Mouse (Mus musculus) heart, embryonic 14.5 days (tissue): Measurements from ENCODE around the gene Vps26b. TPM values are rescaled to one million over a fixed set of nuclear protein-coding genes. Genes with fewer than 3 reads are reported as not detected.
A peak's percentile ranks its signal among the peaks of the same experiment; 100 is the strongest.

Source experiments
- ATAC-seq: fragments of 200-750 bp; cut with Nextera tagmentation; 2 replicates; pipeline ENCODE4 v1.8.0; 2017; ENCODE audit warnings: low read depth, moderate TSS enrichment; ENCODE audit not compliant: insufficient number of reproducible peaks, insufficient read depth, low FRiP score
- H3K27ac ChIP-seq, 2 experiments: fragments of 200-500 bp in 1 of 2; fragments of 300-500 bp in 1 of 2; sonication (generic) in 1 of 2; replicated peaks in 1 of 2; 2 replicates each; pipeline ENCODE4 v1.5.1; 2012 to 2014; ENCODE audit warnings: low read depth in 2 of 2, low read length in 2 of 2, control low read depth in 1 of 2, mild to moderate bottlenecking in 1 of 2, mixed read lengths in 1 of 2; ENCODE audit not compliant: control insufficient read depth in 1 of 2, insufficient read depth in 1 of 2
- H3K27me3 ChIP-seq: fragments of 300-500 bp; sonication (generic); 2 replicates; pipeline ENCODE4 v1.6.1; 2014; ENCODE audit warnings: mild to moderate bottlenecking, low read length, control low read depth; ENCODE audit not compliant: control insufficient read depth, insufficient read depth
- H3K36me3 ChIP-seq: fragments of 300-500 bp; sonication (generic); 2 replicates; pipeline ENCODE4 v1.6.1; 2014; ENCODE audit warnings: mild to moderate bottlenecking, control low read depth, low read length, mixed read lengths; ENCODE audit not compliant: control insufficient read depth, insufficient read depth
- H3K4me1 ChIP-seq, 2 experiments: fragments of 200-500 bp in 1 of 2; fragments of 300-500 bp in 1 of 2; sonication (generic) in 1 of 2; 2 replicates each; pipeline ENCODE4 v1.6.1; 2012 to 2014; ENCODE audit warnings: low read length in 2 of 2, control low read depth in 1 of 2, mixed read lengths in 1 of 2; ENCODE audit not compliant: control insufficient read depth in 2 of 2, insufficient read depth in 2 of 2
- H3K4me2 ChIP-seq: fragments of 300-500 bp; sonication (generic); 2 replicates; pipeline ENCODE4 v1.6.1; 2014; ENCODE audit warnings: mild to moderate bottlenecking, low read length
- H3K4me3 ChIP-seq, 2 experiments: fragments of 200-500 bp in 1 of 2; fragments of 300-500 bp in 1 of 2; sonication (generic) in 1 of 2; 2 replicates each; pipeline ENCODE4 v1.5.1; 2012 to 2014; ENCODE audit warnings: low read length in 2 of 2, mild to moderate bottlenecking in 2 of 2, control low read depth in 1 of 2, low read depth in 1 of 2, moderate library complexity in 1 of 2; ENCODE audit not compliant: control insufficient read depth in 1 of 2, insufficient read depth in 1 of 2
- H3K9ac ChIP-seq: fragments of 300-500 bp; sonication (generic); 2 replicates; pipeline ENCODE4 v1.6.1; 2014; ENCODE audit warnings: mild to moderate bottlenecking, low read length
- H3K9me3 ChIP-seq: fragments of 300-500 bp; sonication (generic); 2 replicates; pipeline ENCODE4 v1.6.1; 2016; ENCODE audit warnings: low read length, control low read depth; ENCODE audit not compliant: control insufficient read depth
- WGBS: fragments of 180-500 bp; shearing (Covaris S2); extraction: QIAGEN DNeasy Blood & Tissue Kit; methylation state at CpG from one replicate; pipeline ENCODE4 v1.1.7; 2014; 5-methylcytosine and 5-hydroxymethylcytosine counted together
- polyA plus RNA-seq: library from polyadenylated mRNA; unstranded; fragments of >200 nt; fragmentation: Nextera tagmentation; extraction: Ambion mirVana; gene quantifications from 2 replicates; pipeline ENCODE4 v1.2.1, GENCODE M21; 2014

Vps26b gene
- 22.3 and 25.3 TPM in 2 replicates for polyA plus RNA-seq

- H3K4me1 ChIP-seq, result peaks cover 5 to 40% of the 10 kb centered on the region in 2 experiments; a peak in 3 of 4 replicates
- H3K36me3 ChIP-seq, result peaks cover 8% of the 10 kb centered on the region; the same call in 1 of the 2 replicates
- no peaks in the 10 kb centered on the region for H3K27me3 ChIP-seq
- under 1% methylated on average over 66 of the region's 80 CpGs for WGBS
- H3K4me3 ChIP-seq, result peak within 1 kb of the TSS; percentile 74 to 99
- no peaks in the 10 kb centered on the region for H3K9me3 ChIP-seq
- peak within 1 kb of the TSS; percentile 97 for H3K9ac ChIP-seq
- peak; percentile 94 for ATAC-seq
- H3K27ac ChIP-seq, result peak within 1 kb of the TSS; percentile 84 to 88
- H3K4me2 ChIP-seq, result peak within 1 kb of the TSS; percentile 88
These were observed at the start of gene Vps26b, which contains the start of gene Ncapd3 for GRCm38 (mm10) chr9:27029828-27030762. TSS of gene Vps26b (minus strand) at chr9:27030065. TSS of gene Ncapd3 (plus strand) at chr9:27030175.

- Histone ChIP-seq H3K9ac (no peak overlapping the region), H3K36me3 (peaks cover 88% of the 10 kb centered on the region), H3K27me3 (no peaks in the 10 kb centered on the region), H3K4me3 (no peak overlapping the region), H3K4me1 (peaks cover 0 to 2% of the 10 kb centered on the region in 2 experiments; a peak in 2 of 4 replicates), H3K27ac (no peak overlapping the region), H3K9me3 (no peaks in the 10 kb centered on the region), H3K4me2 (no peak overlapping the region)
- ATAC-seq, result no peak
These were observed 45.9 kb upstream of the Vps26b start for GRCm38 (mm10) chr9:27075812-27076211.

- H3K9ac ChIP-seq, result no peak overlapping the region
- H3K4me2 ChIP-seq, result no peak overlapping the region
- H3K36me3 ChIP-seq, result peaks cover 89% of the 10 kb centered on the region
- WGBS, result 79% methylated on average over 1 of the region's 1 CpGs
- no peak overlapping the region for H3K27ac ChIP-seq
- peaks cover 0 to 2% of the 10 kb centered on the region in 2 experiments; a peak in 2 of 4 replicates for H3K4me1 ChIP-seq
- no peak for ATAC-seq
- H3K4me3 ChIP-seq, result no peak overlapping the region
- H3K27me3 ChIP-seq, result no peaks in the 10 kb centered on the region
- no peaks in the 10 kb centered on the region for H3K9me3 ChIP-seq
These were observed 44.8 kb upstream of the Vps26b start for GRCm38 (mm10) chr9:27074677-27075076.

GRCm38 (mm10) chr9:27070895-27071294 is 41.0 kb upstream of the Vps26b start:
- peaks cover 0 to 2% of the 10 kb centered on the region in 2 experiments; a peak in 2 of 4 replicates for H3K4me1 ChIP-seq
- H3K4me2 ChIP-seq, result no peak overlapping the region
- no peaks in the 10 kb centered on the region for H3K9me3 ChIP-seq
- no peak overlapping the region for H3K9ac ChIP-seq
- peaks cover 89% of the 10 kb centered on the region for H3K36me3 ChIP-seq
- H3K4me3 ChIP-seq, result no peak overlapping the region
- ATAC-seq, result no peak
- H3K27ac ChIP-seq, result no peak overlapping the region
- H3K27me3 ChIP-seq, result no peaks in the 10 kb centered on the region
- WGBS, result 76% methylated on average over 4 of the region's 4 CpGs

GRCm38 (mm10) chr9:27058341-27058740 is 28.5 kb upstream of the Vps26b start:
- peaks cover 95% of the 10 kb centered on the region for H3K36me3 ChIP-seq
- no peaks in the 10 kb centered on the region for H3K4me1 ChIP-seq
- WGBS, result 90% methylated on average over 5 of the region's 5 CpGs
- no peak overlapping the region for H3K4me2 ChIP-seq
- no peak for ATAC-seq
- H3K9ac ChIP-seq, result no peak overlapping the region
- no peak overlapping the region for H3K4me3 ChIP-seq
- H3K27ac ChIP-seq, result no peak overlapping the region
- H3K27me3 ChIP-seq, result no peaks in the 10 kb centered on the region
- no peaks in the 10 kb centered on the region for H3K9me3 ChIP-seq

- H3K27me3 ChIP-seq, result no peaks in the 10 kb centered on the region
- no peak for ATAC-seq
- no peaks in the 10 kb centered on the region for H3K9me3 ChIP-seq
- no peak overlapping the region for H3K4me2 ChIP-seq
- no peak overlapping the region for H3K27ac ChIP-seq
- peaks cover 94% of the 10 kb centered on the region for H3K36me3 ChIP-seq
- no peaks in the 10 kb centered on the region for H3K4me1 ChIP-seq
- 89% methylated on average over 2 of the region's 2 CpGs for whole genome bisulfite sequencing
- H3K4me3 ChIP-seq, result no peak overlapping the region
- H3K9ac ChIP-seq, result no peak overlapping the region
These were observed 19.6 kb upstream of the Vps26b start for GRCm38 (mm10) chr9:27049492-27049891.

- H3K27me3 ChIP-seq, result no peaks in the 10 kb centered on the region
- 90% methylated on average over 5 of the region's 5 CpGs for WGBS
- no peak overlapping the region for H3K9ac ChIP-seq
- H3K36me3 ChIP-seq, result peaks cover 97% of the 10 kb centered on the region
- no peak overlapping the region for H3K4me3 ChIP-seq
- H3K4me1 ChIP-seq, result no peaks in the 10 kb centered on the region
- no peak overlapping the region for H3K27ac ChIP-seq
- no peak for ATAC-seq
- H3K9me3 ChIP-seq, result no peaks in the 10 kb centered on the region
- no peak overlapping the region for H3K4me2 ChIP-seq
These were observed 14.0 kb upstream of the Vps26b start for GRCm38 (mm10) chr9:27043892-27044291.
